In the genomic region with DNA sequence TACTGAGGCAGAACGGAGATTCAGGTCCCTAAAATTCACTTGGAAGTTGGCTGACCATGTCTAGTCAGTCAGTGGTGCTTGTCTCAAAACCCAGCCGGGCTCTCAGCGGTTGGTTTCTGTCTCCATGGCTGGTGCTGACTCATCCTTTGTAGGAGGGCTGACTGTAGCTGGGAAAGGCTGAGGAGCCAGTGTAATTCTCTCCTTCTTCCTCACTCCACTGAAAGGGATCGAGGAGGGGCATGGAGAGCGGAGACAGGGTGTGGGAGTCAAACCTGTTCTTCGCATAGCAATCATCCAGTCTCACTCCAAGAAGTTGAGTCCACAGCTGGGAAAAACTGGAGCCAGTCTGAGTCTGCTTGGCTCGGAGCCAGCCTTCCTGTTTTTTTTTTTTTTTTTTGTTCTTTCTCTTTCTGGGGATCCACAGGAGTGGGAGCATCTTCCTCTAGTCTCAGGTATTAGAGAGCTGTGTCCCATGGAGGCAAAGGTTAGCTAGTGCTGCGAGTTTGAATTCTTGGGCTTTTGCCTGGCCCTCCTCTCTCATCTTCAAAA, we compare ENCODE assay signal across 10 mouse cellular contexts.
DNase-seq lines count a peak whose midpoint lies in the region; ATAC-seq and TF ChIP-seq lines count a peak whose summit lies in the region.
"Had no signal": no experiment of that assay in that cellular context is flagged by ENCODE, and none has a peak within 500 bp of the region (broad histone marks: within the 10 kb centered on the region; RNA-seq: fewer than 3 reads in every experiment).

No protein-coding gene starts in this region.

- TF ChIP-seq CTCF in Patski (IDR thresholded peaks at IDR 0.05): no peak
- TF ChIP-seq CTCF in forebrain, postnatal 0 days (IDR thresholded peaks at IDR 0.05; ENCODE audit: low read depth): no peak

- CTCF ChIA-PET in Patski (lab: Charles Lee): no interaction called here

- no peaks in the 10 kb centered on the region for H3K9me3 ChIP-seq in kidney, embryonic 16.5 days (ENCODE audit: low read length)
- H3K9me3 ChIP-seq in forebrain, postnatal 0 days (ENCODE audit: low read length): no peaks in the 10 kb centered on the region
- H3K9me3 ChIP-seq in midbrain, embryonic 15.5 days: no peaks in the 10 kb centered on the region
- H3K9me3 ChIP-seq: limb, embryonic 13.5 days had no signal

- H3K4me2 ChIP-seq in kidney, embryonic 16.5 days (replicated peaks; ENCODE audit: low read depth, low read length): no peak overlapping the region
- no peak overlapping the region for H3K4me2 ChIP-seq in forebrain, postnatal 0 days (ENCODE audit: low read depth)
- no peak overlapping the region for H3K4me2 ChIP-seq in midbrain, embryonic 15.5 days
- H3K4me2 ChIP-seq: limb, embryonic 13.5 days had no signal

- H3K4me1 ChIP-seq in kidney, embryonic 16.5 days (ENCODE audit: insufficient read depth, low read length): no peaks in the 10 kb centered on the region
- H3K4me1 ChIP-seq in forebrain, postnatal 0 days (ENCODE audit: insufficient read depth): peaks cover 9% of the 10 kb centered on the region
- peaks cover 23% of the 10 kb centered on the region for H3K4me1 ChIP-seq in midbrain, embryonic 15.5 days
- H3K4me1 ChIP-seq: limb, embryonic 13.5 days had no signal

- H3K4me3 ChIP-seq in kidney, embryonic 16.5 days (ENCODE audit: low read length): no peak overlapping the region
- no peak overlapping the region for H3K4me3 ChIP-seq in forebrain, postnatal 0 days (ENCODE audit: low read depth, low read length)
- no peak overlapping the region for H3K4me3 ChIP-seq in midbrain, embryonic 15.5 days
- H3K4me3 ChIP-seq: erythroblast, embryonic 14.5 days; limb, embryonic 13.5 days had no signal

- peaks cover 3% of the 10 kb centered on the region; the same call in 1 of the 2 replicates for H3K27me3 ChIP-seq in kidney, embryonic 16.5 days (ENCODE audit: insufficient read depth, low read length)
- peaks cover 4% of the 10 kb centered on the region for H3K27me3 ChIP-seq in Patski
- H3K27me3 ChIP-seq in forebrain, postnatal 0 days (ENCODE audit: insufficient read depth, low read length): no peaks in the 10 kb centered on the region
- no peaks in the 10 kb centered on the region for H3K27me3 ChIP-seq in midbrain, embryonic 15.5 days (replicated peaks)

- no peak overlapping the region for H3K27ac ChIP-seq in kidney, embryonic 16.5 days (ENCODE audit: low read length)
- no peak overlapping the region for H3K27ac ChIP-seq in forebrain, postnatal 0 days (ENCODE audit: low read depth, low read length)
- H3K27ac ChIP-seq in midbrain, embryonic 15.5 days: no peak overlapping the region
- H3K27ac ChIP-seq: limb, embryonic 13.5 days had no signal

- ATAC-seq in kidney, embryonic 16.5 days (ENCODE audit: low FRiP score, low TSS enrichment): no peak
- peak; percentile 77 for ATAC-seq in Patski
- ATAC-seq in forebrain, postnatal 0 days: no peak
- no peak for ATAC-seq in midbrain, embryonic 15.5 days (replicated peaks)

- 51% methylated on average over 8 of the region's 8 CpGs for WGBS in kidney, embryonic 16.5 days
- 63% methylated on average over 8 of the region's 8 CpGs for WGBS in forebrain, postnatal 0 days
- WGBS in midbrain, embryonic 15.5 days: 66% methylated on average over 8 of the region's 8 CpGs

- peak; percentile 9 to 47 for DNase-seq in kidney, postnatal 4 days
- DNase-seq in 3T3-L1 (ENCODE audit: low read depth, low spot score) (peak; percentile 84), Patski (ENCODE audit: low read depth, low spot score) (peak; percentile 56)
- peak; percentile 54 for DNase-seq in layer of hippocampus, adult 9-11 months
- DNase-seq in forebrain, postnatal 0 days: no peak
- DNase-seq in thymus, postnatal 36 days: no peak

- in situ Hi-C loops in Patski (cut with MboI; ENCODE audit: low pct_unique_long_range_greater_than_20kb): no loop called here

- H3K9ac ChIP-seq in kidney, embryonic 16.5 days (replicated peaks; ENCODE audit: low read length): no peak overlapping the region
- H3K9ac ChIP-seq in forebrain, postnatal 0 days: no peak overlapping the region
- no peak overlapping the region for H3K9ac ChIP-seq in midbrain, embryonic 15.5 days
- H3K9ac ChIP-seq: limb, embryonic 13.5 days had no signal

- POLR2A ChIA-PET in Patski (lab: Charles Lee): interaction anchor here (0.6 to 0.7 kb wide), 2 partner anchors 11 to 940 kb away, joined by 3 to 8 read pairs; no protein-coding TSS in a partner anchor

- H3K36me3 ChIP-seq in kidney, embryonic 16.5 days (ENCODE audit: insufficient read depth, low read length): no peaks in the 10 kb centered on the region
- H3K36me3 ChIP-seq in forebrain, postnatal 0 days (ENCODE audit: insufficient read depth): no peaks in the 10 kb centered on the region
- H3K36me3 ChIP-seq in midbrain, embryonic 15.5 days (replicated peaks): no peaks in the 10 kb centered on the region
- H3K36me3 ChIP-seq: limb, embryonic 13.5 days had no signal

Comparison
In these comparisons a context has a peak if more than half of its experiments do, and no peak if none do; other contexts are left out.
1. DNase-seq: peak in kidney, postnatal 4 days (2 of 2), 3T3-L1 (single experiment), Patski (single experiment) and layer of hippocampus, adult 9-11 months (single experiment); none in forebrain, postnatal 0 days (single experiment) and thymus, postnatal 36 days (0 of 2).